ENCODE assay signal across 22 mouse cellular contexts in the genomic region with DNA sequence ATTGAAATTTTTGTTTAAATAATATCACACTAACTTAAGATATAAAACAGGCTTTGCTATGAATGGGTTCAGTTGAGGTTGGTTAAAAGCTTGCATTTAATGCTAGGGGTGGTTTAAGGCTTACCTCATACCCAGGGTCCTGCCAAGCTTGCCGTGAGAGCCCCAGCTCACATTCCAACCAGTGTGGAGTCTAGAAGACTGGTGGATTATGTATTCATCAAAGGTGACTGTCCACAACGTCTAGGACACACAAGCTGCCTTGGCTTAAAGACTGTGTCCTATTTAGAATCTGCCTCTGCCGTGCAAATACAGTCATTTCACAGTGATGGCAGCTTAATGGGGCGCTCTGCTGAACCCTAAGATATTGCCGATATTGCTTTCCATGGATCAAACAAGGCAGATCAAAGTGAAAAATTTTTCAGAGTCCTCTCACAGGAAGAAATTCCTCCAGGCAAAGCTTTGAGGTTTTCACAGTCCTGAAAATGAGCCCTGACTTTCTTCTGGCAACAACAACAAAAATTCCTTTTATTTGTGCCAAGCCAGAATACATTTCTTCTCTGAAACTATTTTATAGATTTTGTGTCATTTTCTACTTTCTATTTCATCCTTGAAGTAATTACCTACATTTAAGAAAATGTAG.
"Had no signal": no experiment of that assay in that cellular context is flagged by ENCODE, and none has a peak within 500 bp of the region (broad histone marks: within the 10 kb centered on the region; RNA-seq: fewer than 3 reads in every experiment).

No protein-coding gene starts in this region.

- H3K4me2 ChIP-seq: kidney, embryonic 15.5 days; limb, embryonic 12.5 days; liver, embryonic 11.5 days; lung, embryonic 14.5 days; neural tube, embryonic 12.5 days; neural tube, embryonic 15.5 days had no signal

- DNase-seq: kidney, adult 11 months; kidney, adult 8-10 months; kidney, postnatal 10 days; kidney, postnatal 36 days; layer of hippocampus, postnatal 36 days; liver, postnatal 0 days; lung, embryonic 14.5 days; right cerebral cortex, adult 18-20 months; right cerebral cortex, postnatal 14 days; right cerebral cortex, postnatal 4 days; thymus, adult 2 months; thymus, postnatal 25 days had no signal

- H3K27ac ChIP-seq: kidney, embryonic 15.5 days; left cerebral cortex, adult 2 months; limb, embryonic 12.5 days; liver, embryonic 14.5 days; macrophage; neural tube, embryonic 12.5 days; neural tube, embryonic 15.5 days; stomach, postnatal 0 days had no signal

- ATAC-seq: liver, postnatal 0 days; lung, postnatal 0 days had no signal

- H3K36me3 ChIP-seq: kidney, embryonic 15.5 days; limb, embryonic 12.5 days; neural tube, embryonic 12.5 days; neural tube, embryonic 15.5 days had no signal

- H3K9me3 ChIP-seq: kidney, embryonic 15.5 days; limb, embryonic 12.5 days; neural tube, embryonic 12.5 days; neural tube, embryonic 15.5 days had no signal

- H3K4me1 ChIP-seq: limb, embryonic 12.5 days; neural tube, embryonic 12.5 days; neural tube, embryonic 15.5 days had no signal

- H3K4me3 ChIP-seq: kidney, embryonic 15.5 days; left cerebral cortex, adult 2 months; limb, embryonic 12.5 days; neural tube, embryonic 12.5 days; neural tube, embryonic 15.5 days had no signal

- H3K9ac ChIP-seq: kidney, embryonic 15.5 days; limb, embryonic 12.5 days; liver, embryonic 14.5 days; liver, postnatal 0 days; lung, embryonic 14.5 days; neural tube, embryonic 12.5 days; neural tube, embryonic 15.5 days had no signal

- H3K27me3 ChIP-seq: kidney, embryonic 15.5 days; limb, embryonic 12.5 days; neural tube, embryonic 15.5 days had no signal
